Mouse (Mus musculus) heart, embryonic 10.5 days (tissue): ENCODE results near the gene Lrrn3. TPM values are rescaled to one million over a fixed set of nuclear protein-coding genes. Genes with fewer than 3 reads are reported as not detected.

Experiments
- DNase-seq: peaks from one replicate; pipeline ENCODE4 v3.0.0-alpha.2; 2017; ENCODE audit warnings: low spot score
- H3K27ac ChIP-seq: fragments of 300-500 bp; sonication (generic); 2 replicates; pipeline ENCODE4 v1.5.1; 2016; ENCODE audit warnings: mild to moderate bottlenecking
- H3K27me3 ChIP-seq: fragments of 300-500 bp; sonication (generic); 2 replicates; pipeline ENCODE4 v1.6.1; 2016; ENCODE audit warnings: mild to moderate bottlenecking; ENCODE audit not compliant: poor library complexity, insufficient read depth, severe bottlenecking
- H3K36me3 ChIP-seq: fragments of 300-500 bp; sonication (generic); 2 replicates; pipeline ENCODE4 v1.6.1; 2016; ENCODE audit warnings: mild to moderate bottlenecking, moderate library complexity
- H3K4me1 ChIP-seq: fragments of 300-500 bp; sonication (generic); 2 replicates; pipeline ENCODE4 v1.6.1; 2016; ENCODE audit warnings: mild to moderate bottlenecking
- H3K4me3 ChIP-seq: fragments of 300-500 bp; sonication (generic); 2 replicates; pipeline ENCODE4 v1.5.1; 2016; ENCODE audit warnings: mild to moderate bottlenecking, moderate library complexity
- H3K9me3 ChIP-seq: fragments of 300-500 bp; sonication (generic); 2 replicates; pipeline ENCODE4 v1.6.1; 2016; ENCODE audit warnings: mild to moderate bottlenecking, moderate library complexity
- WGBS: fragments of 180-500 bp; shearing (Covaris S2); methylation state at CpG from one replicate; pipeline ENCODE4 v1.1.7; 2016; 5-methylcytosine and 5-hydroxymethylcytosine counted together
- polyA plus RNA-seq: library from polyadenylated mRNA; unstranded; fragments of >200 nt; fragmentation: Nextera tagmentation; extraction: Ambion mirVana; gene quantifications from 2 replicates; pipeline ENCODE4 v1.2.1, GENCODE M21; 2016

The Lrrn3 gene
- polyA plus RNA-seq, 1 experiment from 2014 or later: 4.2 TPM

GRCm38 (mm10) chr12:41416635-41417034 lies 69.6 kb downstream of the Lrrn3 start:
- Histone ChIP-seq H3K27ac (no peak overlapping the region), H3K9me3 (no peaks in the 10 kb centered on the region), H3K4me1 (no peaks in the 10 kb centered on the region), H3K36me3 (no peaks in the 10 kb centered on the region), H3K4me3 (no peak overlapping the region), H3K27me3 (no peaks in the 10 kb centered on the region)
- no peak for DNase-seq

- no peak overlapping the region for H3K27ac ChIP-seq
- H3K27me3 ChIP-seq: no peaks in the 10 kb centered on the region
- no peaks in the 10 kb centered on the region for H3K9me3 ChIP-seq
- no peak for DNase-seq
- WGBS: 45% methylated on average over 3 of the region's 3 CpGs
- no peaks in the 10 kb centered on the region; the same call in 1 of the 2 replicates for H3K4me1 ChIP-seq
- H3K36me3 ChIP-seq: no peaks in the 10 kb centered on the region
- no peak overlapping the region for H3K4me3 ChIP-seq
Observed at GRCm38 (mm10) chr12:41409431-41409830, 76.8 kb downstream of the Lrrn3 start.

GRCm38 (mm10) chr12:41401923-41402322 lies 84.3 kb downstream of the Lrrn3 start:
- no peaks in the 10 kb centered on the region for H3K27me3 ChIP-seq
- DNase-seq: no peak
- H3K27ac ChIP-seq: no peak overlapping the region
- 57% methylated on average over 3 of the region's 3 CpGs for WGBS
- H3K36me3 ChIP-seq: no peaks in the 10 kb centered on the region
- H3K4me1 ChIP-seq: no peaks in the 10 kb centered on the region
- no peaks in the 10 kb centered on the region for H3K9me3 ChIP-seq
- H3K4me3 ChIP-seq: no peak overlapping the region
